Comparison of ENCODE assay signal across 31 mouse cellular contexts in genomic region chr6:100140581-100141114, GRCm38 (mm10).
DNase-seq lines count a peak whose midpoint lies in the region; ATAC-seq and TF ChIP-seq lines count a peak whose summit lies in the region.
"Had no signal": no experiment of that assay in that cellular context is flagged by ENCODE, and none has a peak within 500 bp of the region (broad histone marks: within the 10 kb centered on the region; RNA-seq: fewer than 3 reads in every experiment).

No protein-coding gene starts in this region.

- H3K36me3 ChIP-seq in kidney, embryonic 14.5 days (ENCODE audit: control insufficient read depth, insufficient read depth, low read length), result no peaks in the 10 kb centered on the region
- H3K36me3 ChIP-seq in midbrain, embryonic 10.5 days, result no peaks in the 10 kb centered on the region
- no peaks in the 10 kb centered on the region for H3K36me3 ChIP-seq in midbrain, postnatal 0 days (ENCODE audit: insufficient read depth, low read length)
- H3K36me3 ChIP-seq: embryonic facial prominence, embryonic 12.5 days; liver, embryonic 15.5 days; neural tube, embryonic 12.5 days had no signal

- H3K27me3 ChIP-seq in kidney, embryonic 14.5 days (ENCODE audit: control insufficient read depth, insufficient read depth, low read length), result peaks cover 2% of the 10 kb centered on the region
- H3K27me3 ChIP-seq in midbrain, embryonic 10.5 days (ENCODE audit: low read depth, poor library complexity, severe bottlenecking), result peaks cover 66% of the 10 kb centered on the region
- peaks cover 5% of the 10 kb centered on the region; the same call in 1 of the 2 replicates for H3K27me3 ChIP-seq in midbrain, postnatal 0 days (ENCODE audit: insufficient read depth, low read length)

- 0 out of 2 replicates have a peak, but pooled peaks have one; percentile 14 for ATAC-seq in kidney, embryonic 14.5 days (ENCODE audit: low FRiP score, low TSS enrichment)
- no peak for ATAC-seq in midbrain, postnatal 0 days (ENCODE audit: low FRiP score)
- ATAC-seq: forebrain, embryonic 14.5 days; lung, postnatal 0 days; Patski had no signal

- H3K4me2 ChIP-seq in kidney, embryonic 14.5 days (replicated peaks; ENCODE audit: low read depth, low read length), result no peak overlapping the region
- no peak overlapping the region for H3K4me2 ChIP-seq in midbrain, postnatal 0 days (ENCODE audit: low read depth, low read length, poor library complexity, severe bottlenecking)
- H3K4me2 ChIP-seq: embryonic facial prominence, embryonic 12.5 days; heart, embryonic 11.5 days; hindbrain, embryonic 14.5 days; liver, embryonic 15.5 days; neural tube, embryonic 12.5 days had no signal

- WGBS in kidney, embryonic 14.5 days, result 31% methylated on average over 6 of the region's 6 CpGs
- 56% methylated on average over 6 of the region's 6 CpGs for WGBS in midbrain, embryonic 10.5 days
- 59% methylated on average over 6 of the region's 6 CpGs for WGBS in midbrain, postnatal 0 days

- no peak for DNase-seq in kidney, adult 9 months
- DNase-seq in midbrain, embryonic 10.5 days (ENCODE audit: low spot score), result no peak
- DNase-seq in midbrain, postnatal 0 days (ENCODE audit: low spot score), result no peak
- DNase-seq in MN1 (ENCODE audit: low spot score), result peak; percentile 35
- DNase-seq in ovary, adult 18-20 months (ENCODE audit: low spot score), result no peak
- no peak for DNase-seq in heart, postnatal 25 days (ENCODE audit: low spot score)
- DNase-seq: adrenal gland, postnatal 25 days; B cell, adult 2 months; cerebellum, adult 11-12 months; cerebellum, adult 9-11 months; embryo, embryonic 11 days; gastrocnemius, postnatal 14 days; heart, adult 18-20 months; kidney, adult 8-10 months; layer of hippocampus, postnatal 36 days; left cerebral cortex, postnatal 4 days; lung, postnatal 4 days; right cerebral cortex, postnatal 4 days; thymus, adult 18-20 months; thymus, postnatal 25 days had no signal

- no peak for TF ChIP-seq CTCF in midbrain, postnatal 0 days (IDR thresholded peaks at IDR 0.05)

- no peak overlapping the region for H3K9ac ChIP-seq in kidney, embryonic 14.5 days (ENCODE audit: low read depth, low read length)
- no peak overlapping the region for H3K9ac ChIP-seq in midbrain, postnatal 0 days (replicated peaks; ENCODE audit: low read length, poor library complexity, severe bottlenecking)
- H3K9ac ChIP-seq: embryonic facial prominence, embryonic 12.5 days; hindbrain, embryonic 14.5 days; liver, embryonic 15.5 days; neural tube, embryonic 12.5 days had no signal

- no peaks in the 10 kb centered on the region for H3K9me3 ChIP-seq in kidney, embryonic 14.5 days (ENCODE audit: control insufficient read depth, low read length)
- H3K9me3 ChIP-seq in midbrain, embryonic 10.5 days (replicated peaks), result no peaks in the 10 kb centered on the region
- no peaks in the 10 kb centered on the region for H3K9me3 ChIP-seq in midbrain, postnatal 0 days (ENCODE audit: low read length)
- H3K9me3 ChIP-seq: embryonic facial prominence, embryonic 12.5 days; liver, embryonic 15.5 days; neural tube, embryonic 12.5 days had no signal

- H3K27ac ChIP-seq in kidney, embryonic 14.5 days (ENCODE audit: low read depth, low read length), result no peak overlapping the region
- H3K27ac ChIP-seq in midbrain, embryonic 10.5 days (replicated peaks), result 0 out of 2 replicates have a peak overlapping the region, but pooled peaks have one; percentile 55
- no peak overlapping the region for H3K27ac ChIP-seq in midbrain, postnatal 0 days (ENCODE audit: low read depth, low read length)
- H3K27ac ChIP-seq: embryonic facial prominence, embryonic 12.5 days; hindbrain, embryonic 14.5 days; liver, embryonic 15.5 days; neural tube, embryonic 12.5 days; stomach, postnatal 0 days had no signal

- peaks cover 19% of the 10 kb centered on the region for H3K4me1 ChIP-seq in kidney, embryonic 14.5 days (ENCODE audit: control insufficient read depth, insufficient read depth, low read length)
- H3K4me1 ChIP-seq in midbrain, embryonic 10.5 days, result peaks cover 45% of the 10 kb centered on the region
- peaks cover 8% of the 10 kb centered on the region for H3K4me1 ChIP-seq in midbrain, postnatal 0 days (ENCODE audit: insufficient read depth, low read length)

- no peak overlapping the region for H3K4me3 ChIP-seq in kidney, embryonic 14.5 days (ENCODE audit: low read length)
- H3K4me3 ChIP-seq in midbrain, embryonic 10.5 days, result no peak overlapping the region
- H3K4me3 ChIP-seq in midbrain, postnatal 0 days (ENCODE audit: low read depth, low read length), result no peak overlapping the region
- H3K4me3 ChIP-seq: embryonic facial prominence, embryonic 12.5 days; liver, embryonic 15.5 days; myocyte; neural tube, embryonic 12.5 days had no signal

- intact Hi-C loops in heart, postnatal 25 days (cut with DNase I), result loop anchor here (5.0 kb wide), 2 partner anchors 83 to 238 kb away; no protein-coding TSS in a partner anchor
